Mouse (Mus musculus): ENCODE data around the gene Stk4.

DNA sequence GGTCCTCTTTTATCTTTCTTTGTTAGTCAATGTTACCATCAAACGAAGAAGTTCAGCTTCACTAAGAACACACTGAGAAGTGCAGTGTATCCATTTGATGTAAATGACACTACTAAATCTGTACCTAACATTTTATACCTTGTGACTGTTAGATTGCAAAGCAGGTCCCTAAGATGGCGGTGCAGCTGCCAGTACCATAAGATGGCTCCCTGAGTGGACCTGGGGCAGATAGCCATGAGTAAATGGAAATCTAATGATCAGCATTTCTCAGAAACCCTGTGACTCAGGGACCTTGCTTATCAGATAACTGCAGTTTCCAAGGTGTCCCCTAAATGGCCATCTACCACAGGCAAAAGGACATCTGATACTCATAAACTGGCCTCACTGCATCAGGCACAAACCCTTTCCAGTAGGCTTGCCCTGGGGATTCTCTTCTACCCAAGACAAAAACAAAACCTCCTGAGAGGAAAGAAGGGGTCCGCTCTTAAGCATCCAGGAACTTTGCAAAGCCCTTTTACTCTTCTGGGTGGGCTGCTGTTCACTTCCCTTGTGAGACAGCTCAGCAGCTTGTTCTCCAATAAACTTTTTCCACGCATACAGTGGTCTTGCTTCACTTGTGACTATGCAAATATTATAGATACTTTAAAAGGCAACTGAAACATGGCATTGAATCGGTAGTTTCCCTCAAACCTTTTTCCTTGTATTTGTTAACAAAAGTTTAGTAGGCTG, 126.0 kb downstream of the Stk4 start:
- TF ChIP-seq CTCF (IDR thresholded peaks at IDR 0.05; ENCODE audit: low read depth, low read length) (no peak), POLR2A (IDR thresholded peaks at IDR 0.05; ENCODE audit: borderline replicate concordance, low read depth, low read length) (no peak)
